Mouse (Mus musculus): Measurements from ENCODE around the gene Hsd11b2.

DNA sequence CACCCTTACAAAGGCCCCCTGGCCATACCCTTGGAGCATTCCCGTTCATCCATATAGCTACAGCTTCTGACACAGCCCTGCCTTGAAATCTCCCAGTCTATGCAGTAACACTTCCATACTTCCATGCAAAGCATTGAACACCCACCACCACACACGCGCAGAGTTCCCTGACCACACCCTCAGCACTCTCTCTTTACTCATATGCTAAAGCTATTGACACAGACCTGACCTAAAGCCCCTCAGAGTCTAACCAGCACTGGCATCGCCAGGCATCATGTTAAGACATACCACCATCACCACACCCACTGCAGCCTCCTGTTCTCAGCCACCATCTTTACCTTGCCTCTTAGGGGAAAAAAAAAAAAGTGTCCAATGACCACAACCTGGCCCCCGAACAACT is 48.3 kb upstream of the Hsd11b2 start:
- no peak for TF ChIP-seq CTCF (IDR thresholded peaks at IDR 0.05; ENCODE audit: borderline replicate concordance, control insufficient read depth, extremely low read depth, insufficient read depth, low read length, poor library complexity)
- no peak for TF ChIP-seq POLR2A (IDR thresholded peaks at IDR 0.05; ENCODE audit: control insufficient read depth, extremely low read depth, insufficient read depth, low read length, poor library complexity)

All from thymus, adult 2 months (tissue).